Mouse (Mus musculus): ENCODE data around the gene Pawr. TPM values are rescaled to one million over a fixed set of nuclear protein-coding genes. Genes with fewer than 3 reads are reported as not detected.
"Not testable (repeated sequence)": the region's sequence is repeated elsewhere in the genome, so short reads cannot be mapped to it uniquely, and the experiment has no call there.

Gene Pawr
- total RNA-seq, 2 experiments from 2014 or later = 6.7 to 10.4 TPM

DNA sequence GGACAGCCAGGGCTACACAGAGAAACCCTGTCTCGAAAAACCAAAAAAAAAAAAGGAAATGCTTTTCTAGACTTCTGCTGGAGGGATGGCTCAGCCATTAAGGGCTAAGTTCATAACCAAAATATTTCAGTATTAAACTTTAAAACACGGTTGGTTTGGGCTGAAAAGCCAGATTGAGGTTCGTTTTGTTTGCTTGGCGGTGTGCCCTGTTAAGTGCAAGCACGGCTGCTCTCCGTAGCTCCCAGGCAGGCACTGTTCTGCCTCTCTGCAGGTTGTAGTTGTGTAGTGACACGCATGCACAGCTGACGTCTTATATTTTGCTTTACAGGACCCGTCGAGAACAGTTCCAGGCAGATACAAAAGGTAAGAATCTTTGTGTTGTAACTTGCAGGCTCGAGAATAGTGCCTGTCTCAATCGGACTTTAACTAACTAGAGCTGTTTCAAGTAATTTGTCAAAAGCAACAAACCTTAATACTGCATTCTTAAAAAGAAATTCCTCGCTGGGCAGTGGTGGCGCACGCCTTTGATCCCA lies 59.5 kb downstream of the Pawr start:
- no peak for DNase-seq

DNA sequence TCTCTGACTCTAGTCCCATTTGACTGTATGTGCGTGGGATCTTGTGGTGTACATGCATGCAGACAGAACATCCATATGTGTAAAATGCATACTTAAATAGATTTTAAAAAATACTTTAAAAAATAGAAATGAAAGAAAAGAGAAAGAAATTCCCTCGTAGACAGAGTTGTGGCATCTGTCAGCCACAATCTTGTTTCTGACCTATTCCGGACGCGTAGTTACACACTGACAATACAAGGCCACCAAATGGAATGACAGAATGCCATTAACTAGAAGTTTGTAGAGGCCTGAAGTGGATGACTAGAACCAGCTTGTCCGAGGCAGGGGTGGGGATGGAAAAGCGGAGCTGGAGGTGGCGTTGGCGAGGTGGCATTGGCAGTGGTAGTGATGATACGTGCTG lies 60.2 kb downstream of the Pawr start:
- no peak for DNase-seq

DNA sequence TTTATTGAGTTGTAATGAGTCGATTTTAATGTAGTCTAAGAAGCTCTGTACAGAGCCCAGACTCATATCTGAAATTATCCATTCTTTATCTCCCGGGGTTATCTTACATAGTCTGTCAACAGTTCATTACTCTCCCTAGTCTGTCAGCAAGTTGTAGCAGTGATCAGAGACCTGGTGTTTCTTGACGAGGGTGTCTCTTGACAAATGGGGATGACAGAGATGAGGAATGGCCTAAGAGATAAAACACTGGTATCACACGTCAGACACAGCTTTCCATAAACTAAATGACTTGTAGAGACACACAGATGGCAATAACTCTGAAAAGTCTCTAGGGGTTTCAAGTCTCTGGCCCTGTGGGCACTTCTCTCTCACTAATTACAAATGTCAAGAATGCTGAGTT lies 62.4 kb downstream of the Pawr start:
- DNase-seq = no peak

DNA sequence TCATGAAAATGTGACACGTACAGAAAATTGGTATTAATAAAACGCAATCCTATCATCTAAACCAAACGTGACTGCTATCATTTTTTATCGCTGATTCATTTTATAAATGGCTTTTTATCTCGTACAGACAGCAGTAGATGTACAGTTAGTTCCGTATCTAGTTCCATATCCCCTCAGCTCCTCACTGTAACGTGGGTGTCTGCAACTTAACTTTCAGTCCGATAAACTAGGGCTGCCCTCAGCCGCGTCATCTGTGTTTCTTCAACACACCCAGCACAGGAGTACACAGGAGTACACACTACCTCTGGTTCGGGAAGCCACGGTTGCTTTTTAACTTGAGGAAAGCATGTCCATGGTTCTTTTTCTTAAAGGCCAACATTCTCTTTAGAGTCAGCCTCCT lies 63.3 kb downstream of the Pawr start:
- DNase-seq = no peak

DNA sequence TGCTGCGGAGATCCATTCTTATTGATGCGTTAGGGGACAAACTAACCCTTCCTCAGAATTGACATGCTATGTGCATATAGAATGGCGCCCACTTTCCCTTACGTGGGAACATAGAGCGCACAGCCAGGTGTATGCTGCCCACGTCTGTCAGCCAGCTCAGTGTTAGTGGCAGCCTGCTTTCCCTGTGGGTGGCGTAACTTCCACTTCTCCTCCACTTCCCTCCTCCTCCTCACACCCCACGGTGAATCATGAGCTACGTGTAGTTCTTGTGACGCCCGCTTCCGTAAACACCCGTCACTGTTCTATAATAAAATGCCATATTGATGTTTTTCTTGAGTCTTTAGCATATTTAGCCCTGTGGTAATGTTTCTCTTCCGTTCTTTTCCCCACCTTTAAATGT lies 63.7 kb downstream of the Pawr start:
- no peak for DNase-seq

DNA sequence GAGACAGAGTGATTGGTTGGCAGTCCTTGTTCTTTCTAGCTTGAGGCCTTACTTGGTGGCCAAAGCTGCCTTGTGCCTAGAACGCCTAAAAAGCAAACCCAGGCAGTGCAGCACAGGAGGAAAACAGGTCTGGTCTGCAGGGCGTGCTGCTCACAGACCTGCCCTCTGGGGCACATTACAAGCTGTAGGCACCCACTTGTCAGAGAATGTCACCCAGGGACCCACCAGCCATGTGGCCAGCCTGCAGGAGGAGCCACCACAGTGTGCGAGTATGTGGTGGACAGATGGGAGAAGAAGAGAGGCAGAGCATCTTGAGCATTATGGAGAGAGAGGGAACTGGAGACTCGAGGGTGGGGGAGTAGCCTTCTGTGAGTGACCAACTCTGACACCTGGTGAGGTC lies 70.8 kb downstream of the Pawr start:
- no peak for DNase-seq

DNA sequence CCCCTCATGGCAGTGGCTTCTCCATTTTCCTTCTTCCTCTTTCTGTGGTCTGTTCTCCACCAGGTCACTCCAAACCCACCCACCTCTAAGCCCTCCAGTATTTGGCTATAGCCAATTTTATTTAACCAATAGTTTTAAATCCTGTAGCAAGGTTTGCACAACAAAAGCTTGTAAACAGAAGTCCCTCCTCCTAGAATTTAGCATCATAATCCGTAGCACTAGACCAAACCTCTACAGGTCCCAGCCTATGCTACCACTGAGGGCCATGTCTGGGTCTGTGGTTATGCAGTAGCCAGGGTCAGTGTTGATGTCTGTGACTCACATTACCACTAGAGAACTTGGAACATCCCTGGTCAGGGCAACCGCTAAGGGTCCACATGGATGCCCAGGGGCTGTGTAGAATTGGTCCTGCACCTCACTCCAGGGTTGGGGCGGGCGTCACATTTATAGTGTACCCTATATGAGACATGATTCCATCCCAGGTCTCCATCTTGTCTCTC lies 71.5 kb downstream of the Pawr start:
- DNase-seq = no peak

DNA sequence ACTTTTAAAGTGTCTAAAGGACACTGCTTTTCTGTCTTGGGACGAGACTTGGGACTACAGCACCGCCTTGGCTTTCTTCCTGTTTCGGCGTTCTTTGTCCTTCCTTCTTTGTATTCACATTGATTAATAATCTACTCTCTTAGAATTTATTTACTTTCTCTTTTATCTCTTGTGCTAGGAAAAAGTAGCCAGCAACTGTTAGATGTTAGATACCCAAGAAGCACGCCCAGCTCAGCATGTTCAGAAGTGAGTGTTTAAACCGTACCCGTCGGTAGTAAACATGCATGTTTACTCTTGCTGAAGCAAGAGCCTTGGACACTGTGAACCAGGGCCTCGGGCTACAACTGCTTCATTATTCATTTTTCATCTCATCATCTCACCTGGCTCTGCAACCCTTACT lies 72.2 kb downstream of the Pawr start:
- no peak for DNase-seq

DNA sequence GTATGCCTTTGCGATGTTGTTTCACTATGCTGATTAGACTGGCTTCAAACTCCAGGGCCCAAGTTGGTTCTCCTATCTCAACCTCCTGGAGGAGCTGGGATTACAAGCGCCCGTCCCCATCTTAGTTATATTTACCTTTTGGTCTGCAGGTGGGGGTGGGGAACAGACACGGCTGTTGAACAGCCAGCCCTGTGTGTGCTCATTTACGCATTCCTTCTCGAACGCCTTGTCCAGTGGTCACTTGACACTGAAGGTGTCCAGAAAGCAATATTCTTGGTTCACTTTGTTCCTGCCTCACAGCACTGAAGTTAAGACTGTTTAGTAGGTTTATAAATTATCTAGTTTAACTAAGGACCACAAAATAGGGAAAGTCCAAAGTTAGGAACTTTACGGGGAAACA lies 73.2 kb downstream of the Pawr start:
- no peak for DNase-seq

DNA sequence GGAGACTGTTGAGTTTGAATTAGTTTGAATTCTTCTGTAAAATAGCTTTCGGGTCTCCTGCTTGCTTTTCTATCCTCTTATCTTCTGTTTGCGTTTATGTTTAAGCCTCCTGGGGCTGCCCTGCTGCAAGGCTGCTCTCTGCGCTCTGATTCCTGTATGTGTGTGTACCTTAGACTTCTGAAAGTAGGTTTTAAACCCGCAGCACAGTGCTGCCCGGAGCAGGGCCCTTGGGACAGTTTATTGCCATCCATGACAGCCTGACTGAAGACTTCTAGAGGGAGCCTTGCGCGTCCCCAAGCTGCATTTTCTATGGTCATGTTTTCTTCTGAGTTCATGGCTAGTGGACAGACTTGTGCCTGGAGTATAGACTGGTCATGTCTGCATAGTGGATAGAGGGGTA lies 74.0 kb downstream of the Pawr start:
- no peak for DNase-seq

DNA sequence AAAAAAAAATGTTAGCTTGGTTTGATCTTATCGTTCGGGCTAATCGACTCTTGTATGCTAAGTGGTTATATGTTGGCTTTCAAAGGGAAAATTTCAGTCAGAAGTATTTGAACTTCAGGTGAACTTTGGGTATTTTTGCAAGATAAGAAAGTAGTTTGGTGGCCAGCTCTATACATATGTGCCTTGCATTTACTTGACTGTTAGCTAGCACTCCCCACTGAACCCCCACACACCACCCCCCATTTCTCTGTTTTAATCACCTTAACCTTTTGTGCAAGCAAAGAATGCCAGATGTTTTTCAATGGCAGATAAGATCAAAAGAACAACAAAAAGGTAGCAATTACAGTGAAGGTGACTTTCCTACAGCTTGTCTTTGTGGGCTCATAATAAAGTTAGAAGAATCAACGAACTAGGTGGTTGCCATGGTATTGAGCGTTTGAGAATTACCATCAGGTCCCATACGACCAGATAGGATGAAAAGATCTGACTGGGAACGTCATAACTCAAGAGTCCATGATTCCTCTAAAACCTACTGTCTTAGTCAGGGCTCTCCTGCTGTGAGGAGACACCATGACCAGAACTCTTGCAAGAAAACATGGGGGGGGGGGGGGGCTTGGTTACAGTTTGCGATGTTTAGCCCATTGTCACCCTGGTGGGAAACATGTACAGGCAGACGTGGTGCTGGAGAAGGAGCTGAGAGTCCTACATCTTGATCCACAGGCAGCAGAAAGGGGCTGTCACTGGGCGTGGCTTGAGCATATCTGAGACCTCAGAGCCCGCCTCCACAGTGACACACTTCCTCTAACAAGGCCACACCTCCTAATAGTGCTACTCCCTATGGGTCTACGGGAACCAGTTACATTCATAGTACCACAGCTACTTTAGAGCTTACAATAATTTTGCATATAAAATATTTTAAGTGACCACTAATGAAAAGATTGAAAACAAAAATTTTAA lies 75.2 kb downstream of the Pawr start:
- no peak for DNase-seq

DNA sequence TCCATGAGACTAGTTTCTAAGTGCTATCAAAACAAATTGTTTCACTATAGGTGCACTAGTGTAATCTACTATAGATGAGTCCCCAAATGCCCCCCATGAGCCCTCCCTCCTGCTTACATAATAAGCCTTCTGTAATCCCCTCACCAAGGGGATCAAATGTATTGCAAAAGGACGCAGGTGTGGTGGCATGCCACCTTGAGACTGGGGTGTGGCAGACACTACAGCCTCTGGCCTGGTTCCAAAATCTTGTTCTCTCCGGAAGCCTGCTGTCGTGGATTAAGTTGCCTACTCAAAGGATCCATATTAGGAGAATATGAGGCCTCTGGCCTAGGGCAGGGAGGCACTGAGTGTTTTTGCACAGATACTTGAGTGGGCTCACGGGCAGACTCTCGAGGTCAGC lies 76.1 kb downstream of the Pawr start:
- DNase-seq = no peak

DNA sequence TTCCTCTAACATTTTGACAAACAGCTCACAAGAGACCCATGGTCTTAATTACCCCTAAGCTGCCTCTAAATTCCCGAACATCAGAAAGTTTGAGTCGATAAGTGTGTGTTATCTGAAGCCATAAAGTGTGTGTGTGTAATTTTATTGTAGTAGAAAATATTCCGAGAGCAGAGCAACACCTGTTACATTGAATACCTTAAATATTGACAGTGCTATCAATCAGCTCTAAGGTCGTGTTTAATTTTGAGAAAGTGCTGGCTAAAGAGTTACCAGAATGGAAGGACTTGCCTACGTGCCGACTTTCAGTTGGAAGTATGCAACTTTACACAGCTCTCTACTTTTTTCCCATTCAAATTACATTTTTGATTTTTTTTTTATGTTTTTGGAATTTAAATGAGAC lies 76.5 kb downstream of the Pawr start:
- DNase-seq = no peak

DNA sequence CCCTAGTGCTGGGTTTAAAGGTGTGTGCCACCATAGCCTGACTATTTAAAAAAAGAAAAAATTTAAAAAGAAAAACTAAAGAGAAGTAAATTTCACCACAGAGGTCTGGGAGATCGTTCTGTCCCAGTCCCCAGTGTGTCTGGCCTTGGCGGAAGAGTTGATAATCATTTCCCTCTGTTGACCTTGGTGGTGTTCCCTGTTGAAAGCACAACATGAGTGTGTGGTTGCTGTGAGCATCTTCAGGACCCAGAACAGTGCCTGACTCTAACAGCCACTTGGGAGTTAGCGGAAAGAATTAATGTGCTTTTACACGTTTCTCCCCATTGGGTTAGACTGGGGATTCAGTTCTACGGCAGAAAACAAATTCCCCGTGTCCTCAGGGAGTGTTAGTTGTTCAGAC lies 77.1 kb downstream of the Pawr start:
- no peak for DNase-seq

DNA sequence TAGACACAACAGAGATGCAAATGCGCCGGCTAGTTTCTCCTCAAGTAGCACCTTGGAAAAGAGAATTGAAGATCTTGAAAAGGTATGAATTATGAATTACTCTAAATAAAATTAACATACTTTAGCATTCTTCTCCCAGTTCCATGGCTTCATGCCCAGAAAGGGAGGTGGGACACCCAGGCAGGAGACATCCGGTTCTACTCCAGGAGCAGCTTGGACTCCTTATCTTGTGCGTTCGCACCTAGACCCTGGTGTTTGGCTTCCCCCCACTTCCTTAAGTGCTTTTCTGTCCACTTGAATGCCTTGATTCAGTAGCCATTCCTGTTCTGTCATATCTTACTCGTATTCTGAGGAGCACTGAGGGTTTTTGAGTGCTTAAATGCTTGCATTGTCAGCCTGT lies 77.6 kb downstream of the Pawr start:
- DNase-seq = no peak

DNA sequence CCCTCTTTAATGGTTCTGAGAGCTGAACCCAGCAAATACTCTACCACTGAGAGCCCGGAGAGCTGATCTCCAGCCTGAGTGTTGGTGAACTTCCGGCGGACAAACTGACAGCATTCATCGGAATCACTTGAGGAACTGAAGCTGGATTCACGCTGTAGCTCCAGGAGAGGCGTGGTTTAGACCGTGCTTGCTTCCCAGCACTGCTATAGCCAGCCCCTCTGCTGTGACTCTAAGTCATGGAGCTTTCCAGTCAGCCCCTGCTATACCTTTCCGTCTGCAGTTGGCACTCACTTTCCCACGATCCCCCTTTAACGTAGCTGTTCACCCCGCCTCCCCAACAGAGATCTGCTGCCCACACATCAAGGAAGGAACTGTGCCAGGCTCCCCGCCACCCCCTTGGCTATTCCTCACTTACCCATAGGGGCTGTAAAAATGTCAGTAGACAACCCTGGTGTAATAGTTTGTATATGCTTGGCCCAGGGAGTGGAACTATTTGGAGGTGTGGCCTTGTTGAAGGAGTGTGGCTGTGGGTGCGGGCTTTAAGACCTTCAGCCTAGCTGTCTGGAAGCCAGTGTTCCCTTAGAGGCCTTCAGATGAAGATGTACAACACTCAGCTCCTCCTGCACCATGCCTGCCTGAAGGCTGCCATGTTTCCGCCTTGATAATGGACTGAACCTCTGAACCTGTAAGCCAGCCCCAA lies 83.2 kb downstream of the Pawr start:
- no peak for DNase-seq

DNA sequence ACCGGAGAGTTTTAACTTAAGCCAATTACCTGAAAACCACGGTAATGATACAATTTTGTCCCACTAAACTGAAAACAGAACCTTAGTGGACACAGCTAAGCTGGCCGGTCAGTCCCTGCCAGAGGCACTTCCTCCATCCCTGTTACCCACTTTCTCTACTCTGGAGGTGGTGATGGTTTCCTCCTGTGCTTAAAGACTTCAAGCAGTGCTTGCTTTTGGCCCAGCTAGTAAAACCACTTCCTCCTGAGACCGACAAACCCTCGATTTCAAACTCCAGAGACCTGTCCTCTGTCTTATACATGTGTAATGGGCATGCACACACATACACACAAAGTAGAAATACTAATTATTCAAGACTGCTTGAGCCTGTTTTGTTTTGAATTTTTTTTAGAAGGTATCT lies 85.5 kb downstream of the Pawr start:
- DNase-seq = no peak

DNA sequence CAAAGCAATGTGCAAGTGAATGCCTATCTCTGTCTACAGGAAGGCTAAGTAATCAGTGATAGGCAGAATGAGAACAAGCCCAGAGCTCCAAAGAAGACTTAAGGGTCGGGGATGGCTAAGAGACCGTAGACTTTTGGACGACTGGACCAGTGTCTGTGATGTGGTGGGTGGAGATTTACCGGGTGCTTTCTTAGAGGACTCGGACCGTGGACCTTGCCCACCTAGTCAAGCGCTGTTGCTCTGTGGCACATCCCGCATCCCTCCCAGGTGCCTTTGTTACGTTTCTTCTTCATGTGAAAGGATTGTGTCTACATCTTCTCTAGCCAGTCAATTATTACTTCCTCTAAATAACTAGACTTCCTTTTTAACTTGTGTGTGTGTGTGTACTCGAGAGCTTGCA lies 98.6 kb downstream of the Pawr start:
- DNase-seq = no peak

DNA sequence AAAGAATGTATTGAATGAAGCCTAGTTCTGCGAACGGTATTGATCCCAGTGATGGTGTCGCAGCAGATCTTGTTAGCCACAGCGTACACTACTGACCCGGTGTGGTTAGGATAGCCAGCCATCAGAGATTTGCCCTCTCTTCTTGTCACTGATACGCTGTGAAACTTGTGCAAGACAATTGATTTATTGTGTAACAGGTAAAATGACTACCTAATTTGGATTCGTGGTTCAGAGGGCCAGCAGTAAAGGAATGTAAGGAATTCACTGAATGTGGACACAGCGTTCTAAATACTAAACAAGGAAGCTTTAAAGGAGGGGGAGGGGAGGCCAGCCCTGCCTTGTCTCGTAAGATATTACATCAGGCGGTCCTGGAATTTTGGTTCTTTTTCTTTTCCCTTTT lies 100.3 kb downstream of the Pawr start:
- no peak for DNase-seq

DNA sequence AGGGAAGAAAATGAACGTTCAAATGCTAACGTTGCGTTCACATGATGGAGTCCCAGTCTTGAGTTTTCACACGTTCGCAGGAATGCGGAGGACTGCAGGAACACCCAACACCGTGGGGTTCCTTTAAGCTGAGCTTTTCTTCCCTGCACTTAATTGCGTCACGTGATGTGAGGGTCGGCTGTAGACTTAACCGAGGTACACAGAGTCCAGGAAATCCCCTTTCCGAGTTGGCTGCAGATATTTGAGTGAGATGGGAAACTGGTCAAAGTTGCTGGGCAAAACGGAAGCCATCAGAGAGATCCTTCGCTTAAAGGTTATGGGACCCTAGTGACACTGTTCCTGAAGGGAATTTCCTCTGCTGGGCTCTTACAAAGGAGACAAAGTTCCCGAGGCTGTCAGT lies 102.1 kb downstream of the Pawr start:
- DNase-seq = no peak

DNA sequence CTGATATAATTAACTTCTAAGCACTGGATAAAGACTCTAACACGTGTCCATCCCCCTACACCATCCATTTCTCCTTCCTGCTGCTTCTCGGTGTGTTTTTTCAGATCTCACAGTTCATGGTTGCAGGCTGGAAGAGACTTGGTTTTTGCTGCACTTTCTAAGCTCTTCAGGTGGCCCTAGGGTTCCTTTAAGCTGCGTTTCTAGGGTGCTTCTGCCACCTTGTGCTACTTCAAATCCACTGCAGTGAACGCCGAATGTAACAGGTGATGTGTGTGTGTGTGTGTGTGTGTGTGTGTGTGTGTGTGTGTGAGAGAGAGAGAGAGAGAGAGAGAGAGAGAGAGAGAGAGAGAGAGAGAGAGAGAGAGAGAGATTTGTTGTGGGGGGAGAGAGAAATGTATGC lies 103.7 kb downstream of the Pawr start:
- DNase-seq = no peak

DNA sequence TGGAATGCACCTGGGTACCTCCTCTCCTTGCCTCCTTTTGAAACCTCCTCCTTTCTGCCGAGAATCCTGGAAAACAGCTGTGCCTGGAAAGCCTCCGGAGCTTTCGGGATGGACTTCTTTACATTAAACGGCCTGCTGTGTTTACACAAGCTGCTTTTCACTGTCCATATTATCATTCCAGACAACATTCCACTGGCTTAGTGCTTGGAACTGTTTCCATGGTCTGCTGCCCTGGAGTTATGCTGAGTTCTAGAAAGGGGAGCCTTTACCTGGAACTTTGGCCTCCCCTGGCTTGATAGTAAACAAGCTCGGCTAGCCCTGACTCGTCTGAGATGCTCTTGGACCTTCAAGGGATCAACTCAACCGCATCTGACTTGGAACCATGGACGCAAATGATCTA lies 104.4 kb downstream of the Pawr start:
- DNase-seq = no peak

DNA sequence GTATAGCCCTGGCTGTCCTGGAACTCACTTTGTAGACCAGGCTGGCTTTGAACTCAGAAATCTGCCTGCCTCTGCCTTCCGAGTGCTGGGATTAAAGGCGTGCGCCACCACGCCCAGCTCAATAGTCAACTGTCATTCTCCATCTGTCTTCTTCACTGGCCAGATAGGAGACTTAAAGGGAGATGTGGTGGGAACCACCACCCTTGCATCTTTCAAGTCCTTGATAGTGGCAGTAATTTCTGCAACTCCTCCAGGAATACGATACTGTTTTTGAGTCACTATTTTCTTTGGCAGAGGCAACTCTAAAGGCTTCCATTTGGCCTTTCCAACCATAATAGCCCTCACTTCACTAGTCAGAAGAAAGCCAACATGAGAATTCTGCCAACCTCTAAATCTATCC lies 108.3 kb downstream of the Pawr start:
- not testable (repeated sequence) for DNase-seq
